Mouse (Mus musculus) T-cell, adult 66 days (primary cell): ENCODE results near the gene Foxk2. TPM values are rescaled to one million over a fixed set of nuclear protein-coding genes. Genes with fewer than 3 reads are reported as not detected.

Source experiments
- total RNA-seq, 2 experiments: library from RNA; stranded (reverse); gene quantifications; 3 replicates in 1 of 2; 4 replicates in 1 of 2; pipeline ENCODE4 v1.2.4; 2023

The Foxk2 gene
- total RNA-seq = 10 to 100 TPM; 43.3 to 48.7 TPM

DNA sequence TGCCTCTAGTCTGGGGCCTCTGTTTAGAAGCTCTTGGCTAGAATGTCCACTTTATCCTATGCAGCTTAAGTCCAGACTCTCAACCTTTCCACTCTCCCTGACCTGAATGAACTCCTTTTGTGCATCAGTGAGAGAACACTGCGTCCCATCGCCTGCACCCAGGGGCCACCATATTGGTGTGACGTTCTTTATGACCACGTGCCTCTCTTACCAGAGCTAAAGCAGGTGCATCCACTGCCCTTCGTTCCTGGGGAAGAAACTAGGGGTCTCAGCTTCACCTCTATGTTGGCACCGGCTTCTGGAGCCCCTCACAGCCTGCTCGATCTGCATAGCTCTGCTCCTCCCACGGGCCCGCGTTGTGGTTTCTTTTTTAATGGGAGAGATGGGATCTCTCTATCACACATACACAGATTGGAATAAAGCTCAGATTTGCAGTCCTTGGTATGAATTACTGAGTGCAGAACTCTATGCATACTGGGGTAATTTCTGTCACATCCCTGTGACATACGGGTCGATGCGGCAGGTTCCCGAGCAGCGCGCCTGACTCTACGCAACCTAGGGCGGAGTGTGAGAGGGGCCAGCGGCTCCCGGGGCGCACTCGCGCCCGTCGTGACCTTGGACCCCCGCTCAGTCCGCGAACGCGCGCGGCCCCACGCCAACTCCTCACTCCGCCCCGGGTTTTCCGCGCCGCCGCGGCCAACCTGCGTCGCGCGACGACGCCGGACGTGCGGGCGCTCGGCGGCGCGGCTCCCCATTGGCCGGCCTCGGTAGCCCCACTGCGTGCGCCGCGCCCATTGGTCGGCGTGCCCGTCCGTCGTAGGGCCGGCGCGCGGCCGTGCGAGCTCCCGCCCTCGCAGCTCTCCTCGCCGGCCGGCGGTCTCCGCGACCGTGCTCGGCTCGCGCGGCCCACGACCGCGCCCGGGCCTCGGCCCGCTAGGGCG, at the start of gene Foxk2:
Foxk2 (plus strand) TSS at position 831 of the 941 bp plus-strand sequence.

DNA sequence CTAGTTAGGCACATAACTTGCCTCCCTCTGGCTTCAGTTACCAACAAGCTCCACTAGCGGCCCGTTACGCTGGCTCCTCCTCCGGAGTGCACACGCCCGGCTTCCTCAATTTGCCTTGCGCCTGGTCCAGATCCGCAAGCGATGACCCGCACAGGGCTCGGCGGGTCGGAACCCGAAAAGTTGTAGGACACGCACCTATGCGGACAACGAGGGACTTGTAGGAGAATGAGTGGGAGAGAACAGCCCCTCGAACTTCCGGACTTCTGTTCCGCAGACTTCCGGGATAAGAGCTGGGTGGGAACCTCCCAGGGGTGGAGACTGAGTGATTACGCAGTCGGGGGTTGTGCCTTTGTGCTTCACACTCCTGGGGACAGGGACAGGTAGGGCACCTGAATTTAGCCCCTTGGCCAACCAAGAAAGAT, 30.8 kb upstream of the Foxk2 start, which contains the start of gene Cybc1:
Cybc1 (minus strand) TSS at position 305 of the 422 bp plus-strand sequence.

DNA sequence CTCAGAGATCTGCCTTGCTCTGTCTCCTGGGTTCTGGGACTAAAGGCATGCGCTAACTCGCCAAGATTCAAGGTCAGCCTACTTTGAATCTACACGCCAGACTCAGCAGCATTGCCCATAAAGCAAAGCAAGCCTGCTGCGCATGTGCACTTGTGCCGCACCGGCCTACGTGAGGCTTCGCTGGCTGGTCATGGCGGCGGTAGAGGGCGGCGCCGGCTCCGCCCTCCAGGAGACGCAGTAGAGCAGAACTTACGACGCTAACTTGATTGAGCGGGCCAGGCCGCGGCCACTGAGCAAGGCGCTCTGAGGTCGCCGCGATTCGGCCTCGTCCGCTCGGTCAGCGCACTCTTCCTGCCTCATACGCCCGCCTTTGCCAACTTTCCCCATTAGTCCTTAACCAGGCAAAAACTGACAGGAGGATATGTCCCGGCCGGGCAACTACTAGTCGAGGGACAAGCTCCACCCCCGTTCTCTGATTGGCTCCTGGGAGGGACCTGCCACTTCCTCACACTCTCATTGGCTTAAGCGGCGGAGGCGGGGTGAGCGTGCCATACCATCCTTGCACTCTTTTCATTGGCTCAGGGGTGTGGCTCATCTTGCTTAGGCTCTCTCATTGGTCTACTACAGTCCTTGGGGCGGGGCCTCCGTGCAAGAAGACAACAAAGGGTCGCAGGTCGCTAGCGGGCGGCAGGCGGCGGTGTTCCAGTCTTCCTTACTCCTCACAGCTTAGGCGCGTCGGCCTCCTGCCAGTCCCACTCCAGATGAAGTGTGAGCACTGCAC, 23.0 kb upstream of the Foxk2 start, which contains the start of gene Narf:
Narf (plus strand) TSS at position 690 of the 781 bp plus-strand sequence.

DNA sequence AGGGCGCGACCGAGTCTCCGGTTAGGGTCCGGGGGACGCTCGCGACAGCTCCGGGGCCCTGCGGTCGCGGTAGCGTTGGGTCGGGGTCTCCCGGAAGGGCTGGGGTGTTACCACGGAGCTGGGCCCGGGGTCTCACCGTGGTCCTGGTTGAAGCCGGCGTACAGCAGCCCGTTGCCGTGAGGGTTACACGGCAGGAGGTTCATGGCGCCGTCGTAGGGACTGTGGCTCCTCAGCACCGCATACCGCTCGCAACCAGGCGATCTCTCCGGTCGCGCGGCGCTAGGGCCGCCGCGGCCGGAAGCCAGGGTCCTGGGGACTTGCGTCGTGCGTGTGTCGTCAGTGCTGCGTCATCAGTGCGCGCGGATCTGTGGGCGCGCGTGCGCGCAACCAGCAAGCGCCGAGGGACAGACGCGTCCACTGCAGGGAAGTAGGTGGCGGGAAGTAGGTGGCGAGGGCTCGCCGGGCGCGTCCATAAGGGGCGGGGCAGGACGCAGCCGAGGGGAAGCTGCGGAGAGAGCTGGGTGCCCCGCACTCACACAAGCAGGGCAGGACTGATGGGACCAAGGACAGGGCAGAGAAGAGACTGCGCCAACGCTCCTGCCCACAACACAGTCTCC, 94.4 kb downstream of the Foxk2 start, which contains the start of gene Wdr45b:
Wdr45b (minus strand) TSS at position 355 of the 617 bp plus-strand sequence.

Other genes with a start within 250 kb of the Foxk2 start
- gene Cd7, start 220.6 kb upstream of the Foxk2 start, total RNA-seq = 100 to 1,000 TPM; 175 to 207 TPM
- not detected for gene Sectm1b, start 196.4 kb upstream of the Foxk2 start, total RNA-seq
- not detected for gene Sectm1a, start 178.8 kb upstream of the Foxk2 start, total RNA-seq
- not detected for gene Tex19.2, start 141.3 kb upstream of the Foxk2 start, total RNA-seq
- not detected for gene Tex19.1, start 113.8 kb upstream of the Foxk2 start, total RNA-seq
- gene Uts2r, start 99.7 kb upstream of the Foxk2 start, total RNA-seq = not detected
- gene Hexdc, start 55.6 kb upstream of the Foxk2 start, total RNA-seq = 1 to 10 TPM; 7.4 to 8.7 TPM
- gene Ogfod3, start 55.3 kb upstream of the Foxk2 start, total RNA-seq = 1 to 10 TPM; 3.6 to 4.4 TPM
- 10 to 100 TPM; 43.4 to 58.8 TPM for gene Cybc1, start 30.7 kb upstream of the Foxk2 start, total RNA-seq
- gene Narf, start 22.7 kb upstream of the Foxk2 start, total RNA-seq = 10 to 100 TPM; 28.8 to 29.9 TPM
- 10 to 100 TPM; 61.2 to 70.1 TPM for gene Wdr45b, start 94.5 kb downstream of the Foxk2 start, total RNA-seq
- not detected for gene Rab40b, start 128.3 kb downstream of the Foxk2 start, total RNA-seq
- 1 to 10 TPM; 6.0 to 8.5 TPM for gene Fn3krp, start 161.4 kb downstream of the Foxk2 start, total RNA-seq
- under 1 TPM; 0.18 to 0.26 TPM for gene Fn3k, start 174.9 kb downstream of the Foxk2 start, total RNA-seq
- 10 to 100 TPM; 36.6 to 39.7 TPM for gene Tbcd, start 192.0 kb downstream of the Foxk2 start, total RNA-seq